Mouse (Mus musculus) MEL (cell line): ENCODE measurements at regions not wholly inside any gene's neighbourhood (a gene's known extent, or its start where the extent isn't known, plus 50 kb on each side); places are given as distances from the start of the nearest gene placed in this dataset.

ENCODE experiments used
- DNase-seq: peaks from one replicate; pipeline ENCODE4 v3.0.0; 2011; ENCODE audit warnings: low read depth, low spot score
- H3K27ac ChIP-seq: 2 replicates; pipeline ENCODE4 v1.5.1; 2012; ENCODE audit warnings: low read depth, mild to moderate bottlenecking, control low read depth, low read length, moderate library complexity; ENCODE audit not compliant: control insufficient read depth
- H3K27me3 ChIP-seq, 2 experiments: fragments of 150-350 bp in 1 of 2; sonication (generic) in 1 of 2; 2 replicates each; pipeline ENCODE4 v1.6.1; 2012; ENCODE audit warnings: low read length in 2 of 2, mild to moderate bottlenecking in 2 of 2, improper control_type of control experiment in 1 of 2, moderate library complexity in 1 of 2; ENCODE audit not compliant: insufficient read depth in 2 of 2, control insufficient read depth in 1 of 2
- H3K36me3 ChIP-seq, 2 experiments: 2 replicates each; pipeline ENCODE4 v1.6.1; 2012 to 2014; ENCODE audit warnings: low read length in 2 of 2, improper control_type of control experiment in 1 of 2, inconsistent platforms in 1 of 2, mild to moderate bottlenecking in 1 of 2; ENCODE audit not compliant: insufficient read depth in 2 of 2, control insufficient read depth in 1 of 2
- H3K4me1 ChIP-seq, 2 experiments: fragments of 150-350 bp in 1 of 2; sonication (generic) in 1 of 2; 2 replicates each; pipeline ENCODE4 v1.6.1; 2012; ENCODE audit warnings: low read length in 2 of 2, improper control_type of control experiment in 1 of 2, mild to moderate bottlenecking in 1 of 2; ENCODE audit not compliant: insufficient read depth in 2 of 2, control insufficient read depth in 1 of 2
- H3K4me3 ChIP-seq, 2 experiments: fragments of 150-350 bp in 1 of 2; sonication (generic) in 1 of 2; 2 replicates each; pipeline ENCODE4 v1.5.1; 2012; ENCODE audit warnings: low read depth in 2 of 2, low read length in 2 of 2, mild to moderate bottlenecking in 2 of 2, moderate library complexity in 2 of 2, control low read depth in 1 of 2, improper control_type of control experiment in 1 of 2; ENCODE audit not compliant: control insufficient read depth in 1 of 2, insufficient read depth in 1 of 2
- H3K79me2 ChIP-seq: 2 replicates; pipeline ENCODE4 v1.6.1; 2012; ENCODE audit warnings: mild to moderate bottlenecking, low read length, moderate library complexity; ENCODE audit not compliant: control insufficient read depth, poor library complexity, insufficient read depth
- H3K9ac ChIP-seq: 2 replicates; pipeline ENCODE4 v1.6.1; 2012; ENCODE audit warnings: low read depth, mild to moderate bottlenecking, control low read depth, low read length, moderate library complexity; ENCODE audit not compliant: control insufficient read depth, poor library complexity, severe bottlenecking
- H3K9me3 ChIP-seq: fragments of 150-350 bp; sonication (generic); replicated peaks from 2 replicates; pipeline ENCODE4 v1.6.1; 2012; ENCODE audit warnings: mild to moderate bottlenecking, low read length, improper control_type of control experiment, moderate library complexity; ENCODE audit not compliant: insufficient read depth
- BHLHE40 ChIP-seq: IDR thresholded peaks from 2 replicates; pipeline ENCODE4 v1.6.1; 2012; ENCODE audit warnings: low read depth, mild to moderate bottlenecking, inconsistent platforms, low read length, improper control_type of control experiment, borderline replicate concordance
- CHD1 ChIP-seq: IDR thresholded peaks from 2 replicates; pipeline ENCODE4 v1.6.1; 2012; ENCODE audit warnings: low read depth, mild to moderate bottlenecking, inconsistent platforms, low read length, improper control_type of control experiment
- E2F4 ChIP-seq: IDR thresholded peaks from 2 replicates; pipeline ENCODE4 v1.6.1; 2011; ENCODE audit warnings: low read depth, low read length, improper control_type of control experiment, borderline replicate concordance
- GABPA ChIP-seq: IDR thresholded peaks from 2 replicates; pipeline ENCODE4 v1.6.1; 2012; ENCODE audit warnings: low read depth, mild to moderate bottlenecking, inconsistent platforms, low read length, improper control_type of control experiment, moderate library complexity
- GATA1 ChIP-seq: IDR thresholded peaks from 2 replicates; pipeline ENCODE4 v1.6.1; 2011; ENCODE audit warnings: low read depth, low read length, improper control_type of control experiment
- JUND ChIP-seq: IDR thresholded peaks from 2 replicates; pipeline ENCODE4 v1.6.1; 2011; ENCODE audit warnings: low read depth, mild to moderate bottlenecking, improper control_type of control experiment, low read length
- KAT2A ChIP-seq: conservative IDR thresholded peaks from 2 replicates; pipeline ENCODE4 v1.6.1; 2012; ENCODE audit warnings: low read depth, low read length, improper control_type of control experiment, inconsistent platforms
- MAX ChIP-seq: IDR thresholded peaks from 2 replicates; pipeline ENCODE4 v1.6.1; 2011; ENCODE audit warnings: low read length, improper control_type of control experiment
- MAZ ChIP-seq: IDR thresholded peaks from 2 replicates; pipeline ENCODE4 v1.6.1; 2012; ENCODE audit warnings: low read depth, mild to moderate bottlenecking, inconsistent platforms, low read length, improper control_type of control experiment
- MEF2A ChIP-seq: IDR thresholded peaks from 2 replicates; pipeline ENCODE4 v1.6.1; 2014; ENCODE audit warnings: low read depth, mild to moderate bottlenecking, inconsistent platforms, low read length, improper control_type of control experiment; ENCODE audit not compliant: poor library complexity, insufficient replicate concordance, severe bottlenecking; ENCODE audit errors: extremely low read depth
- MYB ChIP-seq: IDR thresholded peaks from 2 replicates; pipeline ENCODE4 v1.6.1; 2011; ENCODE audit warnings: mild to moderate bottlenecking, low read depth, low read length, improper control_type of control experiment
- MYC ChIP-seq: IDR thresholded peaks from 2 replicates; pipeline ENCODE4 v1.6.1; 2011; ENCODE audit warnings: low read depth, mild to moderate bottlenecking, low read length, improper control_type of control experiment, moderate library complexity
- NELFE ChIP-seq: IDR thresholded peaks from 2 replicates; pipeline ENCODE4 v1.6.1; 2011; ENCODE audit warnings: low read depth, low read length, improper control_type of control experiment
- NRF1 ChIP-seq: IDR thresholded peaks from 2 replicates; pipeline ENCODE4 v1.6.1; 2014; ENCODE audit warnings: low read depth, mild to moderate bottlenecking, inconsistent platforms, low read length, improper control_type of control experiment, moderate library complexity; ENCODE audit not compliant: poor library complexity, insufficient read depth, severe bottlenecking
- POLR2AphosphoS2 ChIP-seq: IDR thresholded peaks from 2 replicates; pipeline ENCODE4 v1.6.1; 2011; ENCODE audit warnings: low read length, improper control_type of control experiment
- RCOR1 ChIP-seq: IDR thresholded peaks from 2 replicates; pipeline ENCODE4 v1.6.1; 2012; ENCODE audit warnings: low read depth, mild to moderate bottlenecking, inconsistent platforms, low read length, improper control_type of control experiment
- SIN3A ChIP-seq: IDR thresholded peaks from 2 replicates; pipeline ENCODE4 v1.6.1; 2012; ENCODE audit warnings: low read length, improper control_type of control experiment, inconsistent platforms
- SMC3 ChIP-seq: IDR thresholded peaks from 2 replicates; pipeline ENCODE4 v1.6.1; 2011; ENCODE audit warnings: low read depth, low read length, improper control_type of control experiment
- TAL1 ChIP-seq: IDR thresholded peaks from 2 replicates; pipeline ENCODE4 v1.6.1; 2012; ENCODE audit warnings: mild to moderate bottlenecking, inconsistent platforms, low read length, moderate library complexity, mixed read lengths
- TBP ChIP-seq: IDR thresholded peaks from 2 replicates; pipeline ENCODE4 v1.8.0; 2011; ENCODE audit warnings: low read depth, low read length, improper control_type of control experiment
- TCF12 ChIP-seq: IDR thresholded peaks from 2 replicates; pipeline ENCODE4 v1.6.1; 2014; ENCODE audit warnings: low read depth, mild to moderate bottlenecking, inconsistent platforms, low read length, improper control_type of control experiment, moderate library complexity
- UBTF ChIP-seq: IDR thresholded peaks from 2 replicates; pipeline ENCODE4 v1.6.1; 2012; ENCODE audit warnings: low read depth, mild to moderate bottlenecking, inconsistent platforms, low read length, improper control_type of control experiment, moderate library complexity, borderline replicate concordance; ENCODE audit not compliant: insufficient read depth
- USF2 ChIP-seq, 2 experiments: IDR thresholded peaks; 2 replicates each; pipeline ENCODE4 v1.6.1; 2011 to 2012; ENCODE audit warnings: improper control_type of control experiment in 2 of 2, low read length in 2 of 2, borderline replicate concordance in 1 of 2, inconsistent platforms in 1 of 2, low read depth in 1 of 2, mild to moderate bottlenecking in 1 of 2; ENCODE audit not compliant: insufficient read depth in 1 of 2
- ZC3H11A ChIP-seq: IDR thresholded peaks from 2 replicates; pipeline ENCODE4 v1.6.1; 2012; ENCODE audit warnings: low read depth, mild to moderate bottlenecking, inconsistent platforms, low read length, improper control_type of control experiment
- ZKSCAN1 ChIP-seq: IDR thresholded peaks from 2 replicates; pipeline ENCODE4 v1.6.1; 2012; ENCODE audit warnings: low read depth, mild to moderate bottlenecking, inconsistent platforms, low read length, improper control_type of control experiment, moderate library complexity
- ZMIZ1 ChIP-seq: IDR thresholded peaks from 2 replicates; pipeline ENCODE4 v1.6.1; 2012; ENCODE audit warnings: low read depth, mild to moderate bottlenecking, inconsistent platforms, low read length, improper control_type of control experiment, moderate library complexity

DNA sequence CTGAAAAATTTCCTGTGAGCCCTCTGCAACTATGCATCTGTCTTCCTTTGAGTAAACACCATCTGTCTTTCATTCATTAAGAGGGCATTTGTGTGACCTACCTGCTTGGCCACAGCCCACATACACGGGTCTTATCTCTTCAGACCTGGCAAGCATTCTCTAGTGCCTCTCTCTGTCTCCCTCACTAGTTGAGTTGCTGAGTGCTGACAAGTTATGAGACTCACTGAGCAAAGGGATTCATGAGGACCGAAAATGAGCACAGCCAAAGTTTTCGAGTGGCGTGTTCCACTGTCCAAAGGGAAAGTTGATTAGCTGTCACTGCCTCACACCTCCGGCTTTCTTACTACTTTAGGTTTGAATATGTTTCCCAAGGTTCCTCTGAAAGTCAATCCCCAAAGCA, 328.5 kb downstream of the Pmp22 start:
- no peak for TF ChIP-seq POLR2AphosphoS2
- TF ChIP-seq BHLHE40, result no peak
- no peak for TF ChIP-seq JUND
- TF ChIP-seq SIN3A, result no peak
- no peak for TF ChIP-seq TBP
- TF ChIP-seq MYB, result no peak
- TF ChIP-seq TAL1, result no peak
- TF ChIP-seq TCF12, result no peak
- TF ChIP-seq CHD1, result no peak
- no peak for TF ChIP-seq ZKSCAN1
- no peak for TF ChIP-seq E2F4
- no peak for TF ChIP-seq NRF1
- no peak for TF ChIP-seq MAZ
- no peak for TF ChIP-seq GABPA
- no peak for TF ChIP-seq USF2 (IDR thresholded peaks at IDR 0.05; ENCODE audit: borderline replicate concordance in 1 of 2, insufficient read depth in 1 of 2, low read depth in 1 of 2, low read length in 2 of 2)
- TF ChIP-seq MYC, result no peak
- TF ChIP-seq RCOR1, result no peak
- TF ChIP-seq ZC3H11A, result no peak
- TF ChIP-seq SMC3, result no peak
- no peaks in the 10 kb centered on the region; a peak in 1 of 4 replicates for H3K27me3 ChIP-seq
- H3K36me3 ChIP-seq, result no peaks in the 10 kb centered on the region
- H3K27ac ChIP-seq, result no peak overlapping the region
- no peaks in the 10 kb centered on the region for H3K9me3 ChIP-seq
- H3K9ac ChIP-seq, result no peak overlapping the region
- no peak for DNase-seq
- no peaks in the 10 kb centered on the region for H3K4me1 ChIP-seq
- no peaks in the 10 kb centered on the region for H3K79me2 ChIP-seq
- no peak overlapping the region for H3K4me3 ChIP-seq

- Histone ChIP-seq H3K4me3 (no peak overlapping the region), H3K27me3 (no peaks in the 10 kb centered on the region; a peak in 1 of 4 replicates), H3K36me3 (no peaks in the 10 kb centered on the region), H3K4me1 (no peaks in the 10 kb centered on the region), H3K9me3 (no peaks in the 10 kb centered on the region), H3K9ac (no peak overlapping the region), H3K79me2 (no peaks in the 10 kb centered on the region), H3K27ac (no peak overlapping the region)
- no peak for DNase-seq
- no peak for TF ChIP-seq NELFE
- no peak for TF ChIP-seq ZC3H11A
- no peak for TF ChIP-seq ZMIZ1
- no peak for TF ChIP-seq MEF2A
- TF ChIP-seq MAZ, result no peak
- no peak for TF ChIP-seq MAX
- TF ChIP-seq GATA1, result no peak
- TF ChIP-seq KAT2A, result no peak
- TF ChIP-seq UBTF, result no peak
- no peak for TF ChIP-seq E2F4
- no peak for TF ChIP-seq MYC
Measured at GRCm38 (mm10) chr11:63460146-63460545, 331.4 kb downstream of the Pmp22 start.
